Mouse (Mus musculus) heart, postnatal 0 days (tissue): ENCODE results near the gene Hspe1. TPM values are rescaled to one million over a fixed set of nuclear protein-coding genes. Genes with fewer than 3 reads are reported as not detected.

ENCODE experiments used
- ATAC-seq: fragments of 200-750 bp; cut with Nextera tagmentation; 2 replicates; pipeline ENCODE4 v1.8.0; 2017; ENCODE audit warnings: low read depth, moderate number of reproducible peaks, moderate library complexity; ENCODE audit not compliant: insufficient read depth
- DNase-seq: peaks from one replicate; pipeline ENCODE4 v3.0.0-alpha.2; 2016; ENCODE audit warnings: low spot score
- H3K27ac ChIP-seq: fragments of 300-500 bp; sonication (generic); 2 replicates; pipeline ENCODE4 v1.5.1; 2014; ENCODE audit warnings: low read depth, mild to moderate bottlenecking
- H3K27me3 ChIP-seq: fragments of 300-500 bp; sonication (generic); 2 replicates; pipeline ENCODE4 v1.6.1; 2014; ENCODE audit warnings: low read length, mixed read lengths; ENCODE audit not compliant: control insufficient read depth, insufficient read depth
- H3K36me3 ChIP-seq: fragments of 300-500 bp; sonication (generic); replicated peaks from 2 replicates; pipeline ENCODE4 v1.6.1; 2014; ENCODE audit warnings: low read length, mixed read lengths; ENCODE audit not compliant: control insufficient read depth, insufficient read depth
- H3K4me1 ChIP-seq: fragments of 300-500 bp; sonication (generic); 2 replicates; pipeline ENCODE4 v1.6.1; 2014; ENCODE audit warnings: antibody characterized with exemption; ENCODE audit not compliant: control insufficient read depth, insufficient read depth
- H3K4me2 ChIP-seq: fragments of 300-500 bp; sonication (generic); 2 replicates; pipeline ENCODE4 v1.6.1; 2014; ENCODE audit warnings: low read depth, mild to moderate bottlenecking, low read length, moderate library complexity
- H3K4me3 ChIP-seq: fragments of 300-500 bp; sonication (generic); 2 replicates; pipeline ENCODE4 v1.5.1; 2014; ENCODE audit warnings: low read depth, low read length
- H3K9ac ChIP-seq: fragments of 300-500 bp; sonication (generic); replicated peaks from 2 replicates; pipeline ENCODE4 v1.6.1; 2014; ENCODE audit warnings: low read depth, low read length, mixed read lengths
- H3K9me3 ChIP-seq: fragments of 300-500 bp; sonication (generic); replicated peaks from 2 replicates; pipeline ENCODE4 v1.6.1; 2016; ENCODE audit warnings: low read length; ENCODE audit not compliant: control insufficient read depth
- CTCF ChIP-seq: IDR thresholded peaks from 2 replicates; pipeline ENCODE4 v1.5.1; 2016; ENCODE audit warnings: antibody characterized with exemption, control low read depth, low read depth
- EP300 ChIP-seq: IDR thresholded peaks from 2 replicates; pipeline ENCODE4 v1.6.1; 2016; ENCODE audit warnings: antibody characterized with exemption, low read depth
- WGBS: fragments of 180-500 bp; shearing (Covaris S2); extraction: QIAGEN DNeasy Blood & Tissue Kit; methylation state at CpG from one replicate; pipeline ENCODE4 v1.1.7; 2014; 5-methylcytosine and 5-hydroxymethylcytosine counted together
- polyA plus RNA-seq: library from polyadenylated mRNA; unstranded; fragments of >200 nt; fragmentation: Nextera tagmentation; extraction: Ambion mirVana; gene quantifications from 2 replicates; pipeline ENCODE4 v1.2.1, GENCODE M21; 2015
- total RNA-seq: library from RNA; depleted of rRNA; stranded (reverse); fragments of >200 nt; gene quantifications from 2 replicates; pipeline ENCODE4 v1.2.3, GENCODE M21; 2014; ENCODE audit warnings: low replicate concordance

Hspe1 gene
- total and polyA plus RNA-seq, 2 experiments from 2014 or later, result 108 to 350 TPM

DNA sequence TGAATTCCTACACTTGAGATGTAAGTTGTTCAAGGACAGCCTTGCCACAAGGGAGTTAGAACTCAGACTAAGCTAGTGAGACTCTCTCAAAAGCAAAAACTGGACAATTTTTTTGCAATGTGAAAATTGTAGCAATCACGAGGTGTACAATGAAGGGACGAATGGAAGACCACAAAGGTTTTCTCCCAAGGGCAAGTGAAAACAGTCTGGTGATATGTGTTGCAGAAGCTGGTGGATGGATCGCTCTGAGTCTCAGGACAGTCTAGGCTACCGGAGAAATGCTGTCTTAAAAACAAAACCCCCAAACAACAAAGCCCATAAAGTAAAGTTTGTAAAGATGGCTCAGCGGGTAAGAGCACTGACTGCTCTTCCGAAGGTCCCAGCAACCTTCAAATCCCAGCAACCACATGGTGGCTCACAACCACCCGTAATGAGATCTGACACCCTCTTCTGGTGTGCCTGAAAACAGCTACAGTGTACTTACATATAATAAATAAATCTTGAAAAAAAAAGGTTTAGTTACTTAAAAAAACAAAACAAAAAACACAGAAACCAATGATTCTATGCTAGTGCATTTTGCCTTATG lies 2.1 kb upstream of the Hspe1 start:
- peaks cover 28% of the 10 kb centered on the region for H3K4me1 ChIP-seq
- no peak for ATAC-seq
- H3K27me3 ChIP-seq, result no peaks in the 10 kb centered on the region
- no peak for DNase-seq
- no peak for TF ChIP-seq CTCF
- H3K4me3 ChIP-seq, result peak overlapping the region; percentile 94
- peaks cover 40% of the 10 kb centered on the region for H3K36me3 ChIP-seq
- 44% methylated on average over 7 of the region's 7 CpGs for WGBS
- peak overlapping the region; percentile 5; the same call in 1 of the 2 replicates for H3K27ac ChIP-seq
- peak overlapping the region; percentile 84 for H3K4me2 ChIP-seq
- H3K9ac ChIP-seq, result no peak overlapping the region
- H3K9me3 ChIP-seq, result no peaks in the 10 kb centered on the region

DNA sequence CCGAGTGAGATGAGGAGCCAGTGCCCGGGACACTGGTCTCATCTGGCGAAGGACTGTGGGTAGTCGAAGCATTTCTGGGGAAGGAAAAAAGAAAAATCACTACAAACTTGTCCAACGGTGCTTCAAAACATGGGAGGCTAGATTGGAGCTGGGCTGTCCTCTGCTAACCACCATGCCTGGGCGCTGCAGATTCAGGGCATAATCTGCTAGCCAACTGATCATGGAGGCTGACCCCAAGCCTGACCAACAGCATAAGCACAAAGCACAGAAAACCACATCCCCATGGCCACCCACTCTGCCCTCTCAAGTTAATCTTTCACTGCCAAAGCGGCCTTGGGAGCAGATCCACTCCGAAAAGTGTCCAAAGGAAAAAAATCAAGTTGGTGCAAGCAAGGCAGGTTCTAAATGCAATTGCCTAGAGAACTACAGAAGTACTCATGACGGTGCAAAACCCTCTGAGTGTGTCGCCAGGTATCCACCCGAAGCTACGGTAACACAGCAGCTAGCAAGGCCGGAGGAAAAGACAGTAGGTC lies 998 bp upstream of the Hspe1 start:
- peaks cover 39% of the 10 kb centered on the region for H3K36me3 ChIP-seq
- ATAC-seq, result no peak
- WGBS, result 0% methylated on average over 13 of the region's 13 CpGs

DNA sequence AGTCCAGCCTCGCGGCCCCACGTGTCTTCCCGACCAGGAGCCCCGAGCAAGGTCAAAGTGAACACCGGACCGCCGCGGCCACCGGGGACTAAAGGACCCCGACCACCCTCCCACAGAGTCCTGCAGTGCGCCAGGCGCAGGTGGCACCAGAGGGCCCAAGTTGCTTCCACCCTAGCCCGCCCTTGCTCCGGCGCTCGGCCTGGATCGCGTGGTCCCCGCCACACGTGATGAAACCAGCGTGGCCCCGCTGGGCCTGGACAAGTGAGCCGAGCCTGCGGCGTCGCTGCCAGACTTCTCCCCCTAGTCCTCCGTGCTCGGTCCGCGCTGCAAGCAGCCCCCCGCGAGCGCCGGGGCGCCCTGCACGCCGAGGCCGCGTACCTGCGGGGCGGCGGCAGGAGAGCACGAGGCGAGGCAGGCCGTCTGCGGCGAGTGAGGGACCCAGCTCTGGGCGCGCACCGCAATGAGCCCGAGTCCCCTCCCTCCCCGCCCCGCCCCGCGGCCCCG lies 479 bp upstream of the Hspe1 start:
- Histone ChIP-seq H3K4me1 (peaks cover 28% of the 10 kb centered on the region), H3K4me3 (peak overlapping the region; percentile 94), H3K27ac (peak overlapping the region; percentile 99), H3K4me2 (peak overlapping the region; percentile 84), H3K36me3 (peaks cover 37% of the 10 kb centered on the region), H3K9me3 (no peaks in the 10 kb centered on the region), H3K9ac (peak overlapping the region; percentile 88), H3K27me3 (no peaks in the 10 kb centered on the region)
- DNase-seq (no peak), ATAC-seq (peak; percentile 45)
- under 1% methylated on average over 43 of the region's 57 CpGs for WGBS
- TF ChIP-seq CTCF, result no peak
- TF ChIP-seq EP300, result no peak; the same call in 1 of the 2 replicates

More for the DNA sequence above, 998 bp upstream of the Hspe1 start:
- Histone ChIP-seq H3K27me3 (no peaks in the 10 kb centered on the region), H3K4me3 (peak overlapping the region; percentile 94), H3K9ac (peak overlapping the region; percentile 88), H3K4me1 (peaks cover 28% of the 10 kb centered on the region), H3K9me3 (no peaks in the 10 kb centered on the region), H3K27ac (peak overlapping the region; percentile 99), H3K4me2 (peak overlapping the region; percentile 84)
- DNase-seq, result no peak
- TF ChIP-seq CTCF, result no peak
- no peak; the same call in 1 of the 2 replicates for TF ChIP-seq EP300

DNA sequence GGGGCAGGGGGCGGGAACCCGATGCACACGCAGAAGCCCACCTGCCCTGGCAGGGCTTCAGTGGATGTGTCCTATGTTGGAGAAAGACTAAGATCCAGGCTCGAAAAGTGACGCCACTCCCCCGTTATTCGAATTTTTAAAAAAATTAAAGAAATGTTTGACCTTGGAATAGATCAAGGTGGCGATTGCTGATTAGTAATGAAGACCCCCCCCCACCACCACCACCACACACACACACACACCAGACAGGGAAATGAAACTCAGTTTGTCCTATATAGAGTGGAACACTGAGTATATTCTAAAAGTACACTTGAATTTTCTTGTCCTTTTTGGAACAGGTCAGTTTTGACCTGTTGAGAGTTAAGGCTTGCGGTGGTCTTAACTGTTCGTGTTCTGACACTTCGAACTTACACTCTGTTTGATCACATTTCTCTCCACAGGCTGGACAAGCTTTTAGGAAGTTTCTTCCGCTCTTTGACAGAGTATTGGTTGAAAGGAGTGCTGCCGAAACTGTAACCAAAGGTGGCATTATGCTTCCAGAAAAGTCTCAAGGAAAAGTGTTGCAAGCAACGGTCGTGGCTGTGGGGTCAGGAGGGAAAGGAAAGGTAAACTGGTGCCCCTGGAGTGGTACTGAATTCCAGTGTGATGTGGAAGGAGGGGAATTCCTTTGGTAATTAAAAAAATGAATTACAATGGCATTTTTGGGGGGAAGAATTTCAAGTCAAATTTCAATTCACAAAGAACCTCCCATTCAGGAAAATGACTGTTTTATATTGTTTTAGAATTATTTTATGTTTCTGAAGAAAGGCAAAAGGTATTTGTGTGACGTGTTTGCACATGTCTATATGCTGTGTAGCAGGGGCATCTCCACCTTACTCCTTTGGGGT lies 922 bp downstream of the Hspe1 start:
- Histone ChIP-seq H3K27me3 (no peaks in the 10 kb centered on the region), H3K36me3 (peaks cover 27% of the 10 kb centered on the region), H3K9ac (peak overlapping the region; percentile 80), H3K9me3 (no peaks in the 10 kb centered on the region), H3K4me3 (peak overlapping the region; percentile 94), H3K4me2 (peak overlapping the region; percentile 84), H3K4me1 (peaks cover 28% of the 10 kb centered on the region), H3K27ac (peak overlapping the region; percentile 99)
- DNase-seq (no peak), ATAC-seq (no peak)
- WGBS, result 6% methylated on average over 16 of the region's 16 CpGs
- TF ChIP-seq EP300, result no peak
- no peak for TF ChIP-seq CTCF

DNA sequence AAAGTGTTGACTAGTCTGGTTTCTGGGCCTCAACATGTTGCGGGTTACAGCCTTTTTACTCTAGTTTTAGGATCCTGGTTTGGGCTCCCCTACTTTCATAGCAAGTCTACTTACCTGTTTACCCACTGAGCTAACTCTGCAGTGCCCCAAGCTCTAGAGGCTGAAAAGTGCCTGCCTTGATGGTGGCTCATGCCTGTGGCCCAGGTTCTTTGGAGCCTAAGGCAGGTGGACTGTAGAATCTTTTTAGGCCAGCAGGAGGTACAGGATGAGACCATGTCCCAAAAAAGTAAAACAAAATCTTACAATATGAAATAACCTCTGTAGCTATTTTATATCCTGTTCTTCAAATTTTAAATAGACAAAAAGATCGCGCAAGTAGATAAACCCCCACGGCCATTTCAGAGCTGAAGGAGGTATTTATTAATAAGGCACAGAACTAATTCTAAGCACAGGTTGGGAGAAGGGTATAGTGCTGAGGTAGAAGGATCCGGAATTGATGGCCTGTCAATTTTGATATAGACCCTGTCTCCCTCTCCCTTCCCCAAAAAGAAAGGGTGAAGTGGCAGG lies 1.6 kb downstream of the Hspe1 start:
- Histone ChIP-seq H3K36me3 (peaks cover 20% of the 10 kb centered on the region), H3K27me3 (no peaks in the 10 kb centered on the region), H3K9me3 (no peaks in the 10 kb centered on the region), H3K27ac (no peak overlapping the region), H3K4me2 (peak overlapping the region; percentile 84), H3K4me1 (peaks cover 28% of the 10 kb centered on the region), H3K4me3 (peak overlapping the region; percentile 94), H3K9ac (no peak overlapping the region)
- ATAC-seq, result no peak
- 86% methylated on average over 5 of the region's 5 CpGs for WGBS
- no peak for TF ChIP-seq EP300
- TF ChIP-seq CTCF, result no peak
- DNase-seq, result no peak
